Mouse (Mus musculus) CD4-positive, CD25-positive, alpha-beta regulatory T cell, adult 4 months (primary cell): ENCODE data around the gene Adamtsl3. TPM values are rescaled to one million over a fixed set of nuclear protein-coding genes. Genes with fewer than 3 reads are reported as not detected.

Source experiments
- ATAC-seq: one replicate; pipeline ENCODE4 v1.8.0; 2017
- polyA plus RNA-seq, 2 experiments: library from polyadenylated mRNA; unstranded; fragments of 100-300 nt; shearing (Covaris generic); gene quantifications; one replicate each; pipeline ENCODE4 v1.2.1; 2017

Adamtsl3 gene
- polyA plus RNA-seq: not detected

DNA sequence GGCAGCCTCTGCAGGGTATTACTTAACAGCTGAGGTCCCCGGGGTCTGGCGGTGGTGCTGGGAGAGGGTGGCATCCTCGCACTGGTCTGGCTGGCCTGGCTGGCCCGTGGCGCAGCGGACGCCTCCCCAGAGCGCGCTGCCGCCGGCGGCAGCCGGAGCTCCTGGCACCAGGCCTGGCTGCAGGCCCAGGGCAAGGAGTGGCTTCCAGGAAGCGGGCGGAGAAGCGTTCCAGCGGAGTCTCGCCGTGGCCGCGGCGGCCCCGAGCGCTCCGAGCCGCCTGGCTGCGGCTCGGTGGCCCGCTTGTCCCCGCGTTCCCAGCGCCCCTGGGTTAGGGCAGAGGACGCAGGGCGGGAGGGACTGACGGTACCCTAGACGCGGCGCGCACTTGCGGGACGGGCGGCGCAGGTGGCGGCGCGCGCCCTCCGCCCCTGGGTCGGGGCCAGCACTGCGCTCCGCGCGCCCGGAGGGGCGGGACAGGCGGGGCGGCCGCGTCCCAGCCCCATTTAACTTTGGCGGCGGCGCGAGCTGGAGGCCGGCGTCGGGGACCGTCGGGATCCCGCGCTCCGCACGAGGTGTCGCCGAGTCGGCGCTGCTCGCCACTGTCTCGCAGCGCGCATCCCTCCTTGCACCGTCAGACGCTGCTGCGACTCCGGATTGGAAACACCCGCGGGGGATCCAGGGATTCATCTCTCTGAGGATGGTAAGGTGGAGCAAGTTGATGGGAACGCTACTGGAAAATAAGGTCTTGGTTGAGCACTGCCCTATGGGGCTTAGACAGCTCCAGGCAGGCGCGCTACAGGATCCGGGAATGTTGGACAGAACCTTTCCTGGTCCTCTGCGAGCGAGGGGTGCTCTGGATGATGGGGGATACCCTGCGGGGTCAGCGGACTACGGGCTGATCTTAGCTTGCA is at the start of gene Adamtsl3:
TSS of gene Adamtsl3 (plus strand) at position 484 of the 911 bp plus-strand sequence.
- no peak for ATAC-seq

DNA sequence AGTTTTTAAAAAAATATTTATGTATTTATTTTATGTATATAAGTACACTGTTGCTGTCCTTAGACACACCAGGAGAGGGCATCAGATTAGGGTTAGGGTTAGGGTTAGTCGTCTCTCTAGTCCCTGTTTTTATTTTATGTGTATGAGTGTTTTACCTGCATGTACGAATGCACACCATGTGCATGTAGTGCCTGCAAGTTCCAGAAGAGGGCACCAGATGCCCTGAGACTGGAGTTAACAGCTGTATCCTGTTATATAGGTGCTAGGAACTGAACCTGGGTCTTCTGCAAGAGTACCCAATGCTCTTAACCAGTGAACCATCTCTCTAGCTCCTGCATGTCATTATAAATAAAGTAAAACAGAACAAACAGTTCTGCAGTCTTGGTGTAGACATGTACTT is 48.3 kb upstream of the Adamtsl3 start:
- ATAC-seq: no peak

DNA sequence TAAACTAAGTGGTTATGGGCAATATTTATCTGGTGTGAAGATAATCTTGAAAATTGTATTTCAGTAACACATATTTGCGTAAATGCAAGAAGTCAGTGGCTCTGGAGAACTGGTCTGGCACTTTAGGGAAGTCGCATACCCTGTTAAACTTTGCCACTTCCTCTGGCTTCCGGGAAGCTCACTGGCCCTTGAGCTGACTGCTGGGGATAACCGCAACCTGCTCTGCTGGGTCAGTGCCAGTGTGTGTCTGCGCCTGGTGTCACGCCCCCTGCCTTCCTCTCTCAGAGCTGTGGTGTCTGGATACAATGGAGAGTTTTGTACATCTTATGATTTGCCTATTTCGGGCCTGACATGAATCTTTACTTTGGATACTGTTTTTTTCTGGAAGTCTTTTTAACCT is 42.1 kb upstream of the Adamtsl3 start:
- ATAC-seq: no peak

DNA sequence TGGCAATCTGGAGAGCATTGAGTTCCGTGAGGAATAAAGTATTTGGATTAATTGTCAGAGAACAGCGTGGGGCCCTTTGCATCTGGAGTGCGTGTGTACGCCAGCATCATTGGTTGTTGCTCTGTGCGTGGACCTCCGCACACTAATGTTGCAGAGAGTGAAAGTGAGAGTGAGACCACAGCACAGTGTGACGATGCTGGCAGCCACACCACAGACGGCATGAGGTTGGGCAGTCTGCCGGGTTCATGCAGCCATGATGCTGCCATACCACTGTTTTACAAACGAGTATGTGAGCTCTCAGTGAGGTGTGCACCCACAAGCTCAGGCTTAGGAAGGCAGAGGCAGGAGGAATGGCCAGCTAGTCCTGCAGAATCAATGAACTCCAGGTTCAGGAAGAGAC is 41.4 kb upstream of the Adamtsl3 start:
- no peak for ATAC-seq

DNA sequence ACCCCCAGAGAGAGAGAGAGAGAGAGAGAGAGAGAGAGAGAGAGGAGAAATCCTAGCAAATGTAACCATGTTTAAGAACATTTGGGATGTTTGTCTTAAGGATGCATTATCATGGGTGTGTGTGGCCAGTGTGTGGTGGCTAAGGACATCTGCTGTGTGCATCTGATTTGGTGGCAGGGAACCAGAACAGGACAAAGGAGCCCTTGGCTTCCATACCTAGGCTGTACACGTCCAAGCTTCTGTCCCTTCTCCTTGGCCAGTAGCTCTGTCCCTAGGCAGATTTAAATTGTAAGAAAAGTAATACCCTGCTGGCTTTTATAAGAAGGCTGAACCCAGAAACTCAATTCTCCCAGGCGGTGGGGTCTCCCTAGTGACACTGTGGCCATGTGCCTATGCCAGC is 40.9 kb upstream of the Adamtsl3 start:
- no peak for ATAC-seq

DNA sequence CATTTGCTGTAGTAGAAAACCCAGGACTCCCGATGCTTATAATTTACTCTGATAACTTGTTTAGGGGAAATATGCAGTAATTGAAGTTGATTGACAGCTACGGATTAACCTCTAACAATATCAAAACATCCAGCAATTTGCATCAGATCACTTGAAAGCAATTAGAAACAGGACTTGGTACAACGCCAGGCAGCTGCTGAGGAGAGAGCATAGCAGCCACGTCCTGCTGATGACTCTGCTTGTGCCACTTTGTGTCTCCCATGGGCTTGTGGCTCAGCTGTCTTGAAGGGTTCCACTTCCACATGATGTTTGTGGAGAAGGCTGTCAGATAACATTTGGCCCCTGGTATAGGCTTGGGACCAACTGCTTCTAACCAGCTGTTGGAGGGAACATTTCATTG is 27.1 kb upstream of the Adamtsl3 start:
- no peak for ATAC-seq

DNA sequence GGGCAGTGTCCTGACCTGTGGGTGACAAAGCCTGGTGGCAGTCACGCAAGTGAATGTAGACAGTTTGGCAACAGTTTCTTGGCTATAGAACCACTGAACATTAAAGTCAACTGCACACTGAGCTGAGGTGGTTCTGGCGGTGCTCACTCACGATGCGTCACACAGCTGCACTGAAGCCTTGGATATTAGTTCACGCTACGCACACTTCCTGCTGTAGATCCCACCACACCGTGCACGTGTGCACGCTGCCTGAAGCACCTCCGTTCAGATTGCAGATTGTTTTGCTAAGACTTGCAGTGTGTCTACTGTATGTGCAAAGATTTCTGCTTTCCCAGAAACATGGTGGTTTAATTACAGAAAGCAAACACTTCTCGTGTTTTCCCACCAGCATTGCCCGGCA is 17.0 kb upstream of the Adamtsl3 start:
- no peak for ATAC-seq

DNA sequence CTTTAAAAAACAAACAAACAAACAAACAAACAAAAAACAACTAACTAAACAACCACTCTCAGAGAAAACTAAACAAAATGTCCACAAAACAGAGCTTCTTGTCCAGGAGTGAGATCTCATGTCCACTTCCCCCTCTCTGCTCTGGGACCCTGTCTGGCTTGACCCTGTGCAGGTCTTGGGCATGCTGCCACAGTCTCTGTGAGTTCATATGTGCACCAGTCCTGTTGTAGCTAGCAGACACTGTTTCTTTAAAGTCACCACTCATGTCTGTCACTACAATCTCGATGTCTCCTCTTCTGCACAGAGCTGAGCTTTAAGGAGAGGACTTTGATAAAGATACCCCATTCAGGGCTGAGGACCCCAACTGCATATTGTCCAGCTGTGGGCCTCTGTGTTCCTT is 8.9 kb upstream of the Adamtsl3 start:
- no peak for ATAC-seq

DNA sequence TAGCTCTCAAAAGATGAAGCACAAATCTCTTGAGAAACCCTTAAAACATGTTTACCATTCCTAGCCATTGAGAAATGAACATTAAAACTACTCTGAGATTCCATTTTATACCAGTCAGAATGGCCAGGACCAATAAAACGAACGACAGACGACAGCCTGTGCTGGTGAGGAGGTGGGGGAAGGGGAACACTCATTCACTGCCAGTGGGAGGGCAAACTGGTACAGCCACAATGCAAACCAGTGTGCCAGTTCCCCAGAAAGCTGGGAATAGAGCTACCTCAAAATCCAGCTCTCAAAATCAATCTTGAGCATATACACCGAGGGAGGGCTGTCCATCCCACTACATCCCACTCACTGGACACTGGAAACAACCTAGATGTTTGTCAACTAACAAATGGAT is 8.3 kb upstream of the Adamtsl3 start:
- ATAC-seq: no peak

DNA sequence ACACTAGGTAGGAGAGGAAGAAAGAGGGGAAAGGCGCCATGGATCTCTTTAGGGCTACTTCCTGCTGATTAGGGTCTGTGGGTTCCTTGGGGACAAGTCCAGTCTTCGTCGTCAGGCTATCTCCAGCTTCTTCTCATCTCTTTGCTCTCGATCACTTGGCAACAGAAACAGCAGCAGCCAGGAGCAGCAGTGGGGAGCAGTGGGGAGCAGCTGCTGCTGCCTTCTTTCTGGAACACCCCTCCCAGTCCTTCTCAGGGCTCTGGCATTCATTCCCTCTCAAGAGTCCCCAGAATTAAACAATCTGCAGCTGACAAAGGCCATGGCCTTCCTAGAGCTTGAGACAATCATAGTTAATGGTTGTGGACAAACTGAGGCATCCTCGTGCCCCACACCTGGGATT is 7.6 kb upstream of the Adamtsl3 start:
- ATAC-seq: no peak

DNA sequence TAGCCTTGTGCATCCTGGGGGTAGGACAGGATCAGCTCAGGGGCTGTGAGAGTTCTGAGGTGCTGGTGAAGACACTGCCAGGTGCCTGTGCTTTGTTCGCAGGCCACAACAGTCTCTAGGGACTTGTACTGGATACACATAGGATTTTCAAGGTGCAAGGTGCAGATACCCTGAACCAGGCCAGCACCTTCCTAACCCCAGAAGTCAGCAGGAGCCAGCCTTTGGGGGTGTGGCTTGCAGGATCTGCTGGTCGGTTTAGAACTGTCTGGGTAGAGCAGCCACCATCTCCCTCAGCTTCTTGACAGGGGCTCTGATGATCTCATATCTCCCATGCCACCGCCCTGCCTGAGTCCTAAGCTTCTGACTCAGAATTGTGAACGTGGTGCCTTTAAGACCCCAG is 5.7 kb upstream of the Adamtsl3 start:
- ATAC-seq: no peak

DNA sequence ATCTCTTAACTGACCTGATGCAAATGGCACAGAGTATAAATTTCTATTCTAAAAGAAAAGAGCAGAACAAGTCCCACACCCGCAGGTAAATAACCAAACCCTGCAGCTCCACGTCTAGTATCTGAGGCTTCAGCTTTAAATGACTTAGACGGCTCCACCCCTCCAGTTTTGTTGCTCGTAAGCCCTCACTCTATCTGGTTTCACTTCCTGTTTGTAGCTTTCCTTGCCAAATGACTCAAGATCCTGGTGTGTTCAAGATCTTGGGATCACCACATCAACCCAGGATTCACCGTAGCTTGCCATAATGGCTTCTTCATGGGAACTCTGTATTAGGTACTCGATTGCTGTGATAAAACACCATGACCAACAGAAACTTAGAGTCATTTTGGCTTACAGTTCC is 4.6 kb upstream of the Adamtsl3 start:
- ATAC-seq: no peak

DNA sequence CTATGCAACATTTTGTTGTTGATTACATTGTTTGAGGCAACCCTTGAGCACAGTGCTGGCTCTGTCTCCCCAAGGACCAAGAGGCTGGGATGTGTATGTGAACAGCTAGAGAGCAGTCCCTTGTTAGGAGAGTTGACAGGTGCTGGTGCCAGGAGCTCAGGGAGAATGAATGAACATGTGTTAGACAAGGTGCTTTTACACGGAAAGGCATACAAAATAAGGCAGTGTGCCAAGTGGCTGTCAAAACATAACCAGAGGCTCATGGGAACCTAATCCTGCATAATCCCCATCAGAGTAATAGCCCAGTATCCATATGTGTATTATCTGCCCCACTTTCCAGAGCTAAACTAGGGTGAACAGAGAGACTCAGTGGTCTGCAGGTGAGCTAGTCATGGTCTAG is 1.5 kb upstream of the Adamtsl3 start:
- no peak for ATAC-seq

DNA sequence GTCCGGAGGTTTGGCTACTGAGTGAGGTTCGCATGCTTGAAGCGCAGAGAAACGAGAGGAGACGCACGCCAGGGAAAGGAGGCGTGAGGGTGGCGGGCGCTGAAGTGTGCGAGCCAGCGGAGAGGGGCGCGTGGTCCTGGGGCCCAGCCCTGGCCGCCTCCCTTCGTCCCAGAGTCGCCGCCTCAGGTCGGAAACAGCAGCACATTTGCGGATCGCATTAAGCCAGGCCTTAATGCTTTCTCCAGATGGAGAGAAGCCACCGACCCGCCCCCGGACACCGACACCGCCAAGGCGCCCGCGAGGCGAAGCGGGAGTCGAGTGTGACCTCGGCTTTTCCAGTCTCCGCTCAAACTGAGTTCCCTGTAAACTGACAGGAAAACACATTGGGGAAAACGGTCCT is 638 bp downstream of the Adamtsl3 start:
- no peak for ATAC-seq

DNA sequence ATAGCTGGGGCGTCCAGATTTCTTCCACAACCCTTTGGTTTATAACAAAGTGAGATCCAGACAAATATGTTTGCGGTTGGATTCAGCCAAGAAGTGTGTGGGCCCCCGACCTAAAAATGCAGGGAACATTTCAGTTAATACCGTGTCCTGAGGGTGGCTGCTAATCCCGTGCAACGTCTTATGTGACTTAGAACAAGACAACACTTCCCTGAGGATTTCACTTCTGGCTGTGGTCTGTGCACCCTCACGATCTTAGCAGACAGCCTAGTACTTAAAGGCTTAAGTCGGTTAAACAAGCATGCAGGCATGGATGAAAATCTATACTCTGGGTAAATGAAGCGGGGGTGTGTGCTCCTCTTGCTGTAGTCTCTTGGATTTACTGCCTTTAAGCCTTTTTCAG is 2.6 kb downstream of the Adamtsl3 start:
- ATAC-seq: no peak

DNA sequence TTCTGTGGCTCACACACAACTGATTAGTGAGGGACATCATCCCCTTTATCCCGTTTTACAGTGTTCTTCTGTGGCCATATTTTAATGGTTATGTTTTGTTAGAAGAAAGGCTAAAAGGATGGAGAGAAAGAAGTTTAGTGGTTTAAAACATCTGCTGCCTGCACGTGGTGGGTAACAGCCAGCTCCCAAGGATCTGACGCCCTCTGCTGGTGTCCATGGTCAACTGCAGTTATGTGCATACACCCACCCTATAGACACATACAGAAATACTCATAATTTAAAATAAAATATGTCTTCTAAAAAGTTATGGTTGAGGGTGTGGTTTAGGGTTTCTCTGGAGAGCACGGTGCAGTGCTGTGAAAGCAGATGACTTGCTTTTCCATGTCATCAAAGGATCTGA is 3.0 kb downstream of the Adamtsl3 start:
- no peak for ATAC-seq

DNA sequence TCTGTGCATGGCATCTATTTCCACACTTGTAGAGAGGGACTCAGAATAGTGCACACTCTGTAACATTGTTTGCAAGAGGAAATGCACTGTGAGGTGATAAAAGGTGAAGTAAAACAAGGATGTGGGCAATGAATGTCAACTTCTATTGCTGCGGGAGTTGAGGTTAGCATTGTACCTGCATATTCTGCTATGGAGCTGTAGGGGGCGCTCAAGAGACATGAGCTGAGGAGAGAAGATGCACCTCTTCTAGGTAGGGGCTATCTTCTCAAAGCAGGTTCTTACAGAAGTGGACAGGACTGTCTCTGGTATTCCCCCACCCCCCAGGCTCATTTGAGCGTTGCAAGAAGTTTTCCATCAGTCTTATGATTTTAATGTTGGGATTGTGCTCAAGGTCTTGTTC is 3.7 kb downstream of the Adamtsl3 start:
- no peak for ATAC-seq

DNA sequence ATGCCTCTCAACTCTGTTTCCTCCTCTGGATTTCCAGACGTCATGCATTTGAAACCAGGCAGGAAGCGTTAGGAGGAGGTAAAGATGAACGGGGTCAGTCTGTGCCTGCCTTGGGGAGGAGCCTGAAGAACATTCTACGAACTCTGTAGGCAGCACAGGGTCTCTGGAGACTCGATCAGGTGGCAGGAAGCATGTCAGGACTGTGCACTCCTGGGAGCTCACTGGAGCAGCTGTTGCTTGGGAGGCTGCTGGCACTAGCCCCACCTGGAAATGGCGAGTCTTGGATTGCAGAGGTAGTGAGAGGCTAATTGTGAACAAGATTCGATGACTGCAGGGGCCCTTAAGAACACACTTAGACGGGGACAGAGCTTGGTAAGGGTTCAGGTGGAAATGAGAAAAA is 6.0 kb downstream of the Adamtsl3 start:
- no peak for ATAC-seq

DNA sequence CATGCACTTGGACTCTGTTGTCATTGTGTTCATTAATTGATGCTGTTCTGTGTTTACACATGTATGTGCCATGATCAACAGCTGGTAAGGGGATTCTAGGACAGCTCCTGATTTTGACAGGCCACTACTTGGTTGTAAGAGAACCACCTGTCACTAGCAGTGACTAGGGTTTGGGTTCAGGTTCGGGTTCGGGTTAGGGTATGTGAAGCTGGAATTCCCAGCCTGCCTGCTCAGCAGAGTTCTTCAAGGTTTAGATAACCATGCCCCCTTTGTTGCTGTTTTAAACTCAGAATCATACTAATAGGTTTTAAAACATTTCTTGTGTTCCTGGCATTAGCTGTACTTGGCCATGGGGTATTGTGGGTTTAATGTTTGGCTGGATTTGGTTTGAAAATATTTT is 11.2 kb downstream of the Adamtsl3 start:
- no peak for ATAC-seq

DNA sequence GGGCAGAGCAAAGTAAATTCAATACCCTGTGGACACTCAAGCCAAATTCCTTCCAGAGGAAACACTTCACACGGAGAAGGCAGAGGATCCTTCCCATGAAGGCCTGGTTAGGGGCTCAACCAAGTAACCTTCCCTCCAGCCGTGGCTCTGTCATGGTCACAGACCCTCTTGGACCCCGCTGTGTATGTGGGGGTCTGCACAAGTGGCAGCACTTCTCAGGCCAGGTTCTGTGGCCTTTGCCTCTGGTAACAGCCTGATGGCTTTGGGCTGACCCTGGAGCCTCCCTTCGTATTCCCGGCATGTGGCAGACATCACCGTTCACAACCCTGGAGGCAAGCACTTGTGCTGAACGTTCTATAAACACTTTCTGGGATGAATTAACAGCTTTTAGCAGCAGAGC is 14.3 kb downstream of the Adamtsl3 start:
- ATAC-seq: no peak

DNA sequence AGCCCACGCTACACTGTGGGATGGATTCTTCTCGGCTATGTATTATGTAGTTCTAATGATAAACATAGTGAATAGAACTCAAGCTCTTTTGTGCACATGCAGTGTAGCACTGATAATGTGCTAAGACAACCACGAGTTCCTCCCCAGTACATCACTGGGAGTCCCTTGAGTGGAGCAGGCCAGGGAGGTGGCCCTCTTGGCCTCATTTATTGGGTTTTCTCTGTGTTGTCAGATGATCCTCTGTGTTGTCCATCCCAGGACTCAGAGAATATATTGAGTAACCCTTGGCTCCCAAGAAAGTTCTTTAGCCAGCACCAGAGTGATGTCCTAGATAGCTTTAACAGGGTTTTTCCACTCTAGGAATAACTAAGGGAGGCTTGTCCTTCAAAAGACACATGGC is 14.9 kb downstream of the Adamtsl3 start:
- no peak for ATAC-seq

DNA sequence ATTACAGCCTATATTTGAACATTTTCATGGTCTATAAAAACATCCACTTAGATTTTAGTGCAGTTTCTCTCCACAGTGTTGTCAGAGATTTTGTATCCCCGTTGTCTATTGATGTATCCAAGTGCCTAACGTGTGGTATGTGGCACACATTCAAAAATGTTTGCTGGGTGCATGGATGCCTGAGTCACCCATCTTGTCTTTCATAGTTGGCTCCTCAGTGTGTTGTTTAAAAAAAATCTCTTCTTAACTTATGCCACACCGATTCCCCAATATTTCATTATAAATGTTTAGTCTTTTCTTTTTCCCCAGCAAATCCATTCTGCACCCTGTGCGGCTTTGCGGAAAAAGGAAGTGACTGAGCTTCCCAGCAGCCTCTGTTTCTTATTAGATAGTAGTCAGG is 23.7 kb downstream of the Adamtsl3 start:
- no peak for ATAC-seq

DNA sequence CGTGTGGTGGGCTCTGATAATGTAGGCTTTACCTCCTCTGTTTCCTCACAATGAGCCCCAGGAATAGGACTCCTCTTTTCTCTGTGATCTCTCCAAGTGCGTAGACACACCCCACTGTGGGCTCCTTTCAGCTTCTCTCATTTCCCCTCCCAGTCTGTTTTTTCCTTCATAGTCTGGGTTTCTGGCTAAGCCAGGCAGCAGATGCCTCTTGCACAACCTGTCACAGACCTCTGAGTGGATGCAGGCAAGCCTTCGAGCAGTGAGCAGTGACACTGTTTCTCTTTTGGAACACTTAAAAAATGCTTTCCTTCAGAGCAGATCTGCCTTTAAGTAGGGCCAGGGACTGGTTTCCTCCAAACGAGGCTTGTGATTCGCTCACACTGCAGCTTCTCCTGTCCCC is 24.2 kb downstream of the Adamtsl3 start:
- no peak for ATAC-seq

DNA sequence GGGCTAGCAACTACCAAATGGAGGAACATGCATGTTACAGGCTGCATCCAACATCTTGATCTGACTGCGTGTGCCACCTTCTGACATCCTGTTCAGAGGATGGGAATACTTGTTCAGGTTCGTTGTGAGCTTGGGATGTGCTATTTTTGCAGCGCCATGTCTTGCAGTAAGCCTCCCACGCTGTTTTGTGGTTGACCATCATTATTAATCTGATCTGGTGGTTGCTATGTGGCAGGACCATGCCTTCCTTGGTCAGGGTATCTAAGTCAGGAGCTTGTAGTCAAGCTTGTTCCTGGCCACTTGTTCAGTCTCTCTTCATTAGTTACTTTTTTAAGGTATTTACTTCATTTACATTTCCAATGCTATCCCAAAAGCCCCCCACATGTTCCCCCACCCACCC is 24.7 kb downstream of the Adamtsl3 start:
- no peak for ATAC-seq

DNA sequence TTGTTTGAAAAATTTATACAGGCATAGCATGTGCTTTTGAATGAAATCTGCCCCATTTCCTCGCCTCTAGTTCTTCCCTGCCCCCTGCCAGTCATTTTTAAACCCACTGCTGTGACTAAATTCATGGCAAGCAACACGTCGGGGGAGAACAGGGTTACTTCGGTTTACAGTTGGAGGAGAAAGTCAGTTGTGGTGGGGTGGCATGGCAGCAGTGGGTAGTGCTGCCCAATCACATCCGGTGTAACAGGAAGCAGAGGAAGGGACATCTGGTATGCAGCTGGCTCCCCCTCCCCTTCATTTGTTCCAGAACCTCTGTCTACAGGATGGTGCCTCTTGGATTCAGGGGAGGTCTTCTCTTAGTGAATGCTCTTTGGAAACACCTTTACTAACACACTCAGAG is 25.6 kb downstream of the Adamtsl3 start:
- ATAC-seq: no peak
